Mouse (Mus musculus) hindbrain, postnatal 0 days (tissue): ENCODE measurements around the gene Sucnr1. TPM values are rescaled to one million over a fixed set of nuclear protein-coding genes. Genes with fewer than 3 reads are reported as not detected.
"Not testable (repeated sequence)": the region's sequence is repeated elsewhere in the genome, so short reads cannot be mapped to it uniquely, and the experiment has no call there.

ENCODE experiments used
- ATAC-seq: fragments of 200-750 bp; cut with Nextera tagmentation; 2 replicates; pipeline ENCODE4 v1.8.0; 2017; ENCODE audit warnings: mild to moderate bottlenecking, moderate TSS enrichment, moderate library complexity
- DNase-seq: peaks from one replicate; pipeline ENCODE4 v3.0.0-alpha.2; 2015; ENCODE audit warnings: low spot score
- H3K27ac ChIP-seq: fragments of 300-500 bp; sonication (generic); 2 replicates; pipeline ENCODE4 v1.5.1; 2014; ENCODE audit warnings: mild to moderate bottlenecking
- H3K27me3 ChIP-seq: fragments of 300-500 bp; sonication (generic); 2 replicates; pipeline ENCODE4 v1.6.1; 2014; ENCODE audit warnings: low read length, mixed read lengths; ENCODE audit not compliant: insufficient read depth
- H3K36me3 ChIP-seq: fragments of 300-500 bp; sonication (generic); 2 replicates; pipeline ENCODE4 v1.6.1; 2014; ENCODE audit warnings: low read length, mixed read lengths; ENCODE audit not compliant: insufficient read depth
- H3K4me1 ChIP-seq: fragments of 300-500 bp; sonication (generic); 2 replicates; pipeline ENCODE4 v1.6.1; 2014; ENCODE audit warnings: antibody characterized with exemption, low read length, mixed read lengths; ENCODE audit not compliant: insufficient read depth
- H3K4me2 ChIP-seq: fragments of 300-500 bp; sonication (generic); 2 replicates; pipeline ENCODE4 v1.6.1; 2014; ENCODE audit warnings: low read depth, mild to moderate bottlenecking, low read length, moderate library complexity, mixed read lengths
- H3K4me3 ChIP-seq: fragments of 300-500 bp; sonication (generic); 2 replicates; pipeline ENCODE4 v1.5.1; 2014; ENCODE audit warnings: low read length
- H3K9ac ChIP-seq: fragments of 300-500 bp; sonication (generic); replicated peaks from 2 replicates; pipeline ENCODE4 v1.6.1; 2014; ENCODE audit warnings: mild to moderate bottlenecking, low read length, moderate library complexity, mixed read lengths
- H3K9me3 ChIP-seq: fragments of 300-500 bp; sonication (generic); 2 replicates; pipeline ENCODE4 v1.6.1; 2016; ENCODE audit warnings: low read length, mixed read lengths
- CTCF ChIP-seq: IDR thresholded peaks from 2 replicates; pipeline ENCODE4 v1.5.1; 2016; ENCODE audit warnings: antibody characterized with exemption, control low read depth, low read depth
- WGBS: fragments of 180-500 bp; shearing (Covaris S2); extraction: QIAGEN DNeasy Blood & Tissue Kit; methylation state at CpG from one replicate; pipeline ENCODE4 v1.1.7; 2014; 5-methylcytosine and 5-hydroxymethylcytosine counted together
- polyA plus RNA-seq: library from polyadenylated mRNA; unstranded; fragments of >200 nt; fragmentation: Nextera tagmentation; extraction: Ambion mirVana; gene quantifications from 2 replicates; pipeline ENCODE4 v1.2.1, GENCODE M21; 2015
- total RNA-seq: library from RNA; depleted of rRNA; stranded (reverse); fragments of >200 nt; gene quantifications from 2 replicates; pipeline ENCODE4 v1.2.3, GENCODE M21; 2014

Sucnr1 gene
- total and polyA plus RNA-seq, 2 experiments from 2014 or later, result 0.11 TPM; not detected in 1

GRCm38 (mm10) chr3:60097485-60097884 lies 15.8 kb downstream of the Sucnr1 start:
- no peaks in the 10 kb centered on the region for H3K9me3 ChIP-seq
- 89% methylated on average over 2 of the region's 2 CpGs for WGBS
- H3K4me2 ChIP-seq, result no peak overlapping the region
- DNase-seq (no peak), ATAC-seq (no peak)
- no peak overlapping the region for H3K9ac ChIP-seq
- no peaks in the 10 kb centered on the region for H3K4me1 ChIP-seq
- H3K4me3 ChIP-seq, result no peak overlapping the region
- H3K36me3 ChIP-seq, result no peaks in the 10 kb centered on the region
- H3K27ac ChIP-seq, result no peak overlapping the region
- H3K27me3 ChIP-seq, result no peaks in the 10 kb centered on the region
- no peak for TF ChIP-seq CTCF

- Histone ChIP-seq H3K27me3 (no peaks in the 10 kb centered on the region), H3K9me3 (no peaks in the 10 kb centered on the region), H3K9ac (no peak overlapping the region), H3K4me3 (no peak overlapping the region), H3K27ac (no peak overlapping the region), H3K4me2 (no peak overlapping the region), H3K4me1 (no peaks in the 10 kb centered on the region), H3K36me3 (no peaks in the 10 kb centered on the region)
- WGBS, result 74% methylated on average over 1 of the region's 1 CpGs
- no peak for DNase-seq
- no peak for ATAC-seq
- no peak for TF ChIP-seq CTCF
Measured at GRCm38 (mm10) chr3:60098521-60098920, 16.9 kb downstream of the Sucnr1 start.

- Histone ChIP-seq H3K4me3 (no peak overlapping the region), H3K27ac (no peak overlapping the region), H3K9ac (no peak overlapping the region), H3K9me3 (no peaks in the 10 kb centered on the region), H3K36me3 (no peaks in the 10 kb centered on the region), H3K27me3 (no peaks in the 10 kb centered on the region), H3K4me2 (no peak overlapping the region), H3K4me1 (no peaks in the 10 kb centered on the region)
- 74% methylated on average over 2 of the region's 2 CpGs for WGBS
- ATAC-seq (no peak), DNase-seq (no peak)
- no peak for TF ChIP-seq CTCF
Measured at GRCm38 (mm10) chr3:60104462-60105109, 22.9 kb downstream of the Sucnr1 start.

- 51% methylated on average over 1 of the region's 1 CpGs for WGBS
Measured at GRCm38 (mm10) chr3:60106446-60106845, 24.8 kb downstream of the Sucnr1 start.

GRCm38 (mm10) chr3:60107736-60108135 lies 26.1 kb downstream of the Sucnr1 start:
- no peaks in the 10 kb centered on the region for H3K9me3 ChIP-seq
- no peak for DNase-seq
- H3K9ac ChIP-seq, result no peak overlapping the region
- TF ChIP-seq CTCF, result no peak
- no peaks in the 10 kb centered on the region for H3K27me3 ChIP-seq
- no peak overlapping the region for H3K4me2 ChIP-seq
- H3K4me3 ChIP-seq, result no peak overlapping the region
- ATAC-seq, result no peak
- 88% methylated on average over 3 of the region's 3 CpGs for WGBS
- no peak overlapping the region for H3K27ac ChIP-seq
- no peaks in the 10 kb centered on the region for H3K36me3 ChIP-seq
- no peaks in the 10 kb centered on the region for H3K4me1 ChIP-seq

More at GRCm38 (mm10) chr3:60106446-60106845, 24.8 kb downstream of the Sucnr1 start:
- not testable (repeated sequence) for H3K9ac ChIP-seq, H3K9me3 ChIP-seq, H3K4me3 ChIP-seq, H3K36me3 ChIP-seq, H3K4me2 ChIP-seq, H3K27ac ChIP-seq, DNase-seq, ATAC-seq, H3K4me1 ChIP-seq, H3K27me3 ChIP-seq

- Histone ChIP-seq H3K4me1 (no peaks in the 10 kb centered on the region), H3K9ac (no peak overlapping the region), H3K9me3 (no peaks in the 10 kb centered on the region), H3K36me3 (no peaks in the 10 kb centered on the region), H3K4me2 (no peak overlapping the region), H3K27ac (no peak overlapping the region), H3K27me3 (no peaks in the 10 kb centered on the region), H3K4me3 (no peak overlapping the region)
- no peak for ATAC-seq
- TF ChIP-seq CTCF, result no peak
- no peak for DNase-seq
Measured at GRCm38 (mm10) chr3:60108815-60109214, 27.1 kb downstream of the Sucnr1 start.

- Histone ChIP-seq H3K36me3 (no peaks in the 10 kb centered on the region), H3K27ac (no peak overlapping the region), H3K4me2 (no peak overlapping the region), H3K9ac (no peak overlapping the region), H3K4me1 (no peaks in the 10 kb centered on the region), H3K9me3 (no peaks in the 10 kb centered on the region), H3K4me3 (no peak overlapping the region), H3K27me3 (no peaks in the 10 kb centered on the region)
- ATAC-seq, result no peak
- no peak for DNase-seq
- TF ChIP-seq CTCF, result no peak
- 91% methylated on average over 4 of the region's 4 CpGs for WGBS
Measured at GRCm38 (mm10) chr3:60111135-60111710, 29.6 kb downstream of the Sucnr1 start.
